Mouse (Mus musculus) E14TG2a.4 (cell line): ENCODE results near the gene Tor2a.

Experiments
- CTCF ChIP-seq: conservative IDR thresholded peaks from 2 replicates; pipeline ENCODE4 v1.5.1; 2014; ENCODE audit warnings: low read length
- NANOG ChIP-seq: IDR thresholded peaks from 2 replicates; pipeline ENCODE4 v1.6.1; 2014; ENCODE audit warnings: borderline replicate concordance, low read length, mixed read lengths
- POU5F1 ChIP-seq: IDR thresholded peaks from 2 replicates; pipeline ENCODE4 v1.6.1; 2014; ENCODE audit warnings: low read length, borderline replicate concordance

GRCm38 (mm10) chr2:32771886-32772285, 14.9 kb downstream of the Tor2a start:
- TF ChIP-seq CTCF (no peak), POU5F1 (no peak), NANOG (no peak)
